Mouse (Mus musculus): ENCODE results near the gene Ctsc.

Ctsc gene

DNA sequence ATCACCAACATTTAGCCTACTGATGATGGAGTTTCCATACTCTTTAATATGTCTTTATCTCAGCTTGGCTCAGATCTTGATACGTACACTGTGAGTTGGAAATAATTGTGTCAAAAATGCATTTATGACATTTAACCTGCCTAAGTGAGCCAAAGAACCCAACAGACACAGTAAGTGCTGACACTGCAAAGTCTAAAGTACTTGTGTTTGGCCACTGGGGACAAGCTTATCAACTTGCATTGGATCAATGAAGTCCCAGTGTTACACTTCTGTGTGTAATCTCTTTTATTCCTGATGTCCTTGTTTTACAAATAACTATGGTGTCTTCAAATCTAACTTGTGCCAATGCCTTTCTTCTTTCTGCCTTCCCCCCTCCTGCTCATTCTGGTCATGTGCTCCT lies 18.1 kb downstream of the Ctsc start:
- no peak for DNase-seq (ENCODE audit: low read depth, low spot score)

DNA sequence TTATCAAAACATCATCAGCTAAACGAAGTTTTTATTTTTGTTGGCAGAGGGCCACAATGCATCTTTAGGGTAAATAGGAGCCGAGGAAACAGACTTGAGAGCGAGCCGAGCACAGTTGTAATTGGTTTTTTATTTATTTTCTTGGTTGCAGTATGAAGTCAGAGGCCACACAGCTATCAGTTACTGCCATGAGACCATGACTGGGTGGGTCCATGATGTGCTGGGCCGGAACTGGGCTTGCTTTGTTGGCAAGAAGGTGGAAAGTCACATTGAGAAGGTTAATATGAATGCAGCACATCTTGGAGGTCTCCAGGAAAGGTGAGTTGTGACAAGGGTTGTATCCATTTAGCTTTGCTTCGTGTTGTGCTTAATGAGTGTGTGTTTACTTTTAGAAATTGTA lies 19.0 kb downstream of the Ctsc start:
- no peak for DNase-seq (ENCODE audit: low read depth, low spot score)

DNA sequence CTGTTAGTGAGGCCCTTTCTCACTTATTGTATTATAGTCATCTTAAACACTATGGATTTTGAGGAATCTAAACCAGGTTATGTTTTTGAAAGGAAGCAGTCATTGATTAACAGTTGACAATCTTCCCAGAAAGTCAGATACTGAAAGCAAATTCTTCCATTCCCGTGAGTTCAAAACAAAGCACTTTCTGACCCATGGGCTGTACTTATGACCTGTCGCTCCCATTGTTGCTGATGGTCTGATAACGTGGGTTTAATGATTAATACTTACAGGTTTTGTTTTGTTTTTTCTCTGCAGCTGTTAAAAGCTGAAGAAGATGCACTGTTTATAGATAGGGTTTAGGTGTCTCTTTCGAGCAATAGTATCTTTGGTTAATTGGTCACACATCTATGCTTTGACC lies 27.9 kb downstream of the Ctsc start:
- no peak for DNase-seq (ENCODE audit: low read depth, low spot score)

DNA sequence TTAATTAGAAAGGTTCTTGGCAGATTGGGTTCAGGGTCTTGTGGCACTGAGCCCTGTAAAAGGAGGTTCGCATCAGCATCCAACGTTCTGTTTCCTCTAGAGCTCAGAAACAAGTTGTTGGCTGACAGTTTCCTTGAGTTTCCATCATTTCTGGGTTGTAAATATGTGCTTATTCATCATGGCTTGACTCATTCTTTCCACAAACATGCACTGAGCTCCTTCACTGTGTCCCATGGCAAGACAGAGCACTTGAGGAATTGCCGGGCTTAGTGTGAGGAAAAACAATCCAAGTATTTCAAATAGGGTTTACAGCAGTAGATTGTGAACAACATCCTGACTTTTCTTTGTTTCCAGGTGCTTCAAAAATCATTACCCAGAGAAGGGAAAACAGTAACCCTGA lies 28.8 kb downstream of the Ctsc start:
- no peak for DNase-seq (ENCODE audit: low read depth, low spot score)

DNA sequence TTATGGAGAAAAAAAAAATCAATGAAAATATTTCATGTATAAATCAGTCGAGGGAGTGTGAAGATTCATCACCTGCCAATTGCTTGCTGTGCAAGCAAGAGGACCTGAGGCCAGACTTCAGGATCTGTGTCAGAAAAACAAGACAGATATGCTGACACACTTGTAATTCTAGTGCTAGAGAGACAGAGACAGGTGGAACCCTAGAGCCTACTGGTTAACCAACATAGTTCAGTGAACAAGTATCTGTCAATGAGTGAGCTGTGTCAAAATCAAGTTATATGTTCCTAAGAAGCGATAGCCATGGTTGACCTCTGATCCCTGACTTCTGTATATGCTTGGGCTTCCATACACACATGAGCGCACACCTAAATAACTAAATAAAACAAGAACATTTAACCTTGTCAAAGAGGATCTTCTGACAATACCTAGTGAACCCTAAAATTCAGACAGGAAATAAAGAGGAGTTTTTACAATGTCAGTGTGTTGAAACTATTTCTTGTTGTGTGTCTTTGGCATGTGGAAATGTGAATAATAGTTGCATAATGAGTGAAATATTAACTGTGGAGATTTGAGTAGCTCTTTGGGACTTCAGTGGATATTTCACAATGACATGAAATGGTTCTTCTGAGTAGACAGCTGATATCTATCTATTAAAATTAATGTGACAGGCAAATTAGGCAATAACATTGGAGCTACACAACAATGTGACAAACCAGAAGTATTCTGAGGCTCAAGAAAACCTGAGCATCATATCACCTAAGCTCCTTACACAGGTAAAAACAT lies 32.7 kb downstream of the Ctsc start:
- DNase-seq (ENCODE audit: low read depth, low spot score) = no peak

DNA sequence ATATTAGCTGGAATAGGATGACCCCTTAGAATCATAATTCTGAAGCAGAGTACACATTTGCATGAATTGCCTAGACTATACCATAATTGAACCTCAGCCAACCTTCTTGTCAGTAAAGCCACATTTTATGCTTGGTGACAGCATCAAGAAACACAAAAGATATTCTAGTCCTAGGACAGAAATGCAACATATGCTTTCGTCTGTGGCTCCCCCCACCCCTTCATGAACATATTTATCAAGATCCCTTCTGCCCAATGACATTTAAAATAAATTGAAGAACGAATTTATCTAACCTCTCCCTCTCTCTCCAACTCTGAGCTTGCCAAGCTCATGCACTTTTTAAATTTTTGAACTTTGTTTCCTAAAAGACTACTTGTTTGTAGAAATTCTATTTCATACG lies 38.5 kb downstream of the Ctsc start:
- no peak for DNase-seq (ENCODE audit: low read depth, low spot score)

DNA sequence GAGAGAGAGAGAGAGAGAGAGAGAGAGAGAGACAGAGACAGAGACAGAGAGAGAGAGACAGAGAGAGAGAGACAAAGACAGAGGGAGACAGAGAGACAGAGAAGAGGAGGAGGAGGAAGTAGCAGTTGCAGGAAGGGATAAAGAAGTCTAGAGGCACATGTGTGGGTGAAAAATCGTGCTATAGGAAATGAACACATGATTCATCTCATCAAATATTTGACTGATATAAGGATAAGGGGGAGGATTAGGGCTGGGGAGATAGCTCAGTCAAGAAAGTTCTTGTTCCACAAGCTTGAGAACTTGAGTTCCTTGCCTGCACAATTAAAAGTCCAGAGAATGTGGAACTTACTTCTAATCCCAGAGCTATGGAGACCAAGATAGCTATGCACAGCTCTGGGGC lies 40.6 kb downstream of the Ctsc start:
- no peak for DNase-seq (ENCODE audit: low read depth, low spot score)

DNA sequence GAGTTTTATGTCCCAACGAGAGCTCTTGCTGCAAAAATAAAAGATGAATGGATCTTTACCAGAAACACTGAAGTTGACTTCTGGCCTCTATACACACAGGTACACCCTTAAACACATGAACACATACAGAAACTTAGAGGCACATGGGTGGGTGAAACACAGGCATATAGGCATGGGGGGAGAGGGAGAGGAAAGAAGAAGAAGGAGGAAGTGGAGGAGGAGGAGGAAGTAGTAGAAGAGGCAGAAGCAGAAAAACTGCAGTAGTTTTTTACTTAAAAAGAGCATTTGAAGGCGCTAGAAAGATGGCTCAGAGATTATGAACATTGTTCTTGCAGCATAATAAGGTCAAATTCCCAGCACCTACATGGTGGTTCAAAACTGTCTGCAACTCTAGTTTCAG lies 41.0 kb downstream of the Ctsc start:
- DNase-seq (ENCODE audit: low read depth, low spot score) = no peak

DNA sequence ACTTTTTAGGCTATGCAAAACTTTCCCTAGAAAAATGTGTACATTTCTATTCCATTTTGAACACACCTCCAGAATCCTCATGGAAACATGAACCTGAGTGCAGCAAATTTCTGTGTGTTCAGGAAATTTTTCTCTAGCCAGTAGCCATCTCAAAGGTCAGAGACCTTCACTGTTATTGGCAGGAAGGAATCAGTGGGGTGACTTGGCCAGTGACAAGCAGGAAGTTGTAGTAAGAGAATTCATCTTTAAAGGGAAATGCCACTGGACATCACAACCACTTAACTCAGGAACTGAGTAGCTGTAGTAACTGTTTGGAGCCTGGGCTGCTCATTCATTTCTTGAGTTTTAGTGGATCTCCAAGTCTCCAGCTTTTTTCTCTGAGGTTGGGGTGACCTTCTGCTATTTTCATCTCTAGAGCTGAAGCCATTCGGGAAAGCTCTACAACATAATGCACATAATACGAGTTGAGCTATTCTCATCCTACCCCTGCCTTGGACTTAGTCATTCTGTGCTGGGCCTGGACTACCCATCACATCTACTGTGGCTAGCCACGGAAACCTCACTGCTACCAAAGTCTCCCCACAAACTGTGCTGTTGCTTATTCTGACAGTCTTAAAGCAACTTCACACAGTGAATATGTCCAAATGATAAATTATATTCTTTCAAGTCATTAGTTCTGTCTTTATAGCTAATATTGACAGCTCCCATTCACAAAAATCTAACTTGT lies 41.7 kb downstream of the Ctsc start:
- DNase-seq (ENCODE audit: low read depth, low spot score) = no peak

DNA sequence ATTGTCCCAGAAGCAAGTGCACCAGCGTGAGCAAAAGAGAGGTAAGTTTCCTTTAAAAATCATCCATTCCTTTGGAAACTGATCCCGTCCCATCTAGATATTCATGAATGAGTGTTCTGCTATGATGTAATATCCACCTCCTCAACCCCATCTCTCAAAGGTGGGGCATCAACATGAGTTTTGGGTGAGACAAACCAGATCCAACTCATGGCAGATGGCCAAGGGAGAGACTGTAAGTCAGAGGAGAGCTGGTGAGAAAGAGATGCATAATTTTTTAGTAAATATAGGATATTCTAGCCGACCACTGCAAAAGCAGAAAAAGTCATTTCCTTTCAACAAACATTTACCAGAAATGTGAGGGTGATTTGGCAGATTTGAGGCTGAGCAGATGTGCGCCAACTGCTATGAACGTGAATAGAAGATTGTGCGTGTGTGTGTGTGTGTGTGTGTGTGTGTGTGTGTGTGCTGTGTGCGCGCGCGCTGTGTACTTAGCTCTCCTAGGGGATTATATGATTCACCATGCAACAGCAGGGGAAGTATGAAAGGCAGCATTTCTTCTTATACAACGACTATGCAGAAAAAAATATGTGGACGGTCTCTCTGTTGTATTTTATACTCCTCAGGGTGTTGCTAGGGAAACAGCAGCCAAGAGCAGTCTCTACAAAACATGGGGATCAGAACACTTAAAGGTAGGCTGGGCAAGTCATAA lies 42.9 kb downstream of the Ctsc start:
- DNase-seq (ENCODE audit: low read depth, low spot score) = peak; percentile 68

DNA sequence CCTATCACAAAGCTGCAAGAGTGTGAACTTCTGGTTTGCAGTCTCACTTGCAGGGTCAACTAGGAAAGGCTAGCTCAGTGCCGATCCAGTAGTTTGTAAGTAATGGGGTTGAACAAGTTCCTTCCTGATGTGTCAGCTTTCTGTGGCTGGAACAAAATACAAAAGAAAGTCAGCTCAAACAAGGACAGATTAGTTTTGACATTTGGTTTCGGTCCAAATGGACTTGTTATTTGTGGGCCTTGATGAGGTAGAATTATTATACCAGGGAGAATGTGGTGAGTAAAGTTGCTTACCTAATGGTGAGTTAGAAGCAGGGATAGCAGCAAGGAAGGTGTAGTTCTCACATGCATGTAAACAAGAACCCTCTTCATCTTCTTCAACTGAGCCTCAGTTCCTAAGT lies 44.5 kb downstream of the Ctsc start:
- no peak for DNase-seq (ENCODE audit: low read depth, low spot score)

DNA sequence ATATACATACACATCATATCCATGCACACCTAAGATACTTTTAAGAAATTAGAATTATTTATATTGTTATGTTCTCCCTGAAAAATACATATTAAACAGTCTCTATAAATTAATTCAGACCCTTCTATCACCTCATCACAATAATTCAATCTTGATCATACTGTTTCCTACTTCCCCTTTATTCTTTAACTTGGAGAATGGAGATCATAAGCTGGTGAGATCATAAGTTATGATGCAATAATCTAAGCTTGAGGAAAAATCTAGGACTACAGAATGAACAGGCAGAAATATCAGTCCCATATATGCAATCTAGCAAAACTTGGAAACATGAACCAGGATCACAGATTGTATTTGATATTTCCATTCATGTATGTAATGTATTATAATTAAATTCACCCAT lies 49.6 kb downstream of the Ctsc start:
- no peak for DNase-seq (ENCODE audit: low read depth, low spot score)

DNA sequence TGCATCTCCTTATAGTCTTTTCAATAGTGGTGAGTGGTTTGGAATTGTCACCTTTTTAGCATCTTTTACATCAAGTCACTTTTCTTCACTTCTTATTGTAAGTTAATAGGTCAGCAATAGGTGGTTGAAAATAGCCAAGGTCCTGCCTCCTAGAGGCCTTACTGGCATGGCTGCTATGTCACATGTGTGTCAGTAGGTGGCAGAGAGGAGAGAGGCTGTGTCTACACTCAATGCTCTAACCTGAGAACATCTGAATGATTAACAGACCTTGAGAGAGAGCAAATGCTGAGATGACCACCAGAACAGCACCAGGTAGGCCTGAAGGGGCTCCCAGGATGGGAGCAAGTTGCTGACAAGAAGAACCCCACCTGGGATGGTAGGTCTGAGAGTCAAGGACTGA lies 65.9 kb downstream of the Ctsc start:
- no peak for DNase-seq (ENCODE audit: low read depth, low spot score)

DNA sequence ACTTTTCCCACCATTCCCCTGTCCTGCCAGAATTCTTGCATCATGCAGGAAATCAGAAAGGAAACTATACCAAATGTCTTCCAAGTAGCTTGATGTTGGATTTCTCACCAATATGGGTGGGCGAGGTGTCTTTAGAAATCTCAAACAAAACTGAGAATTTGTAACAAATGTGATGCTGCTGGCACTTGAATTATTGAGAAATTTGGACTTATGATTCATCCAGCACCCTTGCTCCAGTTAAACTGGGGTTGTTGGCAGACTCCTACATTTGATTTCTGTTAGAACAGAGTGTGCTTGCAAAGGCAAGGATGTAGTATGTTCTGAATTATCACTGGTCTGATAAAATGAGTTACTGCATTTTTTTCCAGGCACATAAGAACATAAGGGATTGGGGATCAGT lies 68.2 kb downstream of the Ctsc start:
- peak; percentile 85 for DNase-seq (ENCODE audit: low read depth, low spot score)

DNA sequence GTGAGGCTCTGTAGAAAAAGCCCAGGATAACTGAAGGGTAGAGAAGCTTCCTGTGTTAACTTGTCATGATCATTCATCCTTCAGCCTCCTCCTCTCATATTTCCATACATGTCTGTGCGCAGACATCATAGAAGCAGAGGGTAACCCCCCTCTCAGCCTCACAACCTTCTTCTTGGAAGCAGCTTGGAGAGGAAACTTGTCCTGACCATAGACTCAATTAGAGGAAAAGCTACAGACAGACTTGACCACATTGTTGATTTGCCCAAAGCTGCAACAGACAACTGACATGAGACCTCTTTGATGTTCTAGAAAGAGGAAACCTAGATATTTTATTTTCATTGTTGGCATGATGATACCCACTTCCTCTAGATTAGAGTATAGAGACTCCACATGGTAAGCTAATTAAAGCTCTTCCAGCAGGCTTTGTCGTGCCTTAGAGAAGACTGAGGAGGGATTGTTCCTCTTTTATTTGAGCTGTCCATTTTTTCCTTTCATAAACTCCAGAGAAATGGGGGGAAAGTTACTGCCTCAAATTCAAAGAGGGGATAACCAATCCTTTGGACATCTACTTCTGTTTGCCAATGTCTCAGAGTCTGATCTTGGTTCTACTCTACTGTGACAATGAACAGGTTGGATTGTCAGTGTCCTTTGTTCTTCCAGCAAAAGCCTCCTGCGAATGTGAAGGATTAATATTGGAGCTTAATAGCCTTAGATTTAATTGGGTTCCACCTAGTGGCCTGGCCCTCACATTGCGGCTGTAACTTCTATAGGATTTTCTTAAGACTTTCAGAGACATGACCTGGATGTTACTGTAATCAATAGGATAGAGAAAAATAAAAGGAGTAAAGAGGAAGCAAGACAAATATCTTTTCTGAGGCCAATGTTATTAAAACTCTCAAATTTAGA lies 79.2 kb downstream of the Ctsc start:
- peak; percentile 56 for DNase-seq (ENCODE audit: low read depth, low spot score)

DNA sequence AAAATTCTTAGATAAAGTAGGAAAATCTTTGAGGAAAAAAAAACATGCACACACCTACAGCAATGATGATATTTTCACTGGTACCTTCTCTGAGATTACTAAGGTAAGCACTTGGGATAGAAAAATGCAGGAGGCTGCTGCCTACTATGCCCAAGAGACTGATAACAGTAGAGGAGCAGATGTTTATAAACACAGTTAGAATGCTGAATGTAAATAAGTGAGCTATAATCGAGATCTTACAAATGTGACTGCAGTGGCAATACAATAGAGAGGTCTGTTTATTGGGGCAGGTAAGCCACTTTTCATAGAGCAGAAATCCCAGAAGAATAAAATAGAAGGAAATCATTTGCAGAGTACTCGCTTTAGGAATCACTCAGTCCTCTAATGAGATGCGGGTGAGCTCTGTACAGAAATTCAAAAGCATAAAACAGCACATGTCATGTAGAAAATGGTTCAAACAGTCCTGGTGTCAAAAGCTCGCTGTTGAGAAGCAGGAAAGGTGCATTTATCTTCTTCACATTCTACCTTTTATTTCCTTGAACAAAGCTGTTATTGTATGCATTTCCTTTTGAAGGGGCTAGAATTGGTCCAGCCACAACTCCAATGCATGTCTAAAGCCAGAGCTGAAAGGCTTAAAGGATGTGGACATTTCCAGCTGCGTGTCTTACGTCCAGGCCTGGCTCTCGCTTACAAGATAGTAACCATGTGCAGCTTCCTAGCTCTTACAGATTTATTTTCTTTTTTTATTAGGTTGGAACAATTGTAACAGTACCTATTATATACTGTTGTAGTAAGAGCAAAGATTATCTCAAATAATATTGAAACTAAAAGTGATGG lies 80.4 kb downstream of the Ctsc start:
- DNase-seq (ENCODE audit: low read depth, low spot score) = no peak
